Mouse (Mus musculus): Measurements from ENCODE around the gene Mylpf. TPM values are rescaled to one million over a fixed set of nuclear protein-coding genes. Genes with fewer than 3 reads are reported as not detected.

Mylpf gene
- 5.3 TPM for polyA plus RNA-seq (2015; fragmentation: Illumina TruSeq; extraction: RNeasy Lipid Tissue Mini Kit (QIAGEN cat#74804); ENCODE audit: low read depth, low replicate concordance)

DNA sequence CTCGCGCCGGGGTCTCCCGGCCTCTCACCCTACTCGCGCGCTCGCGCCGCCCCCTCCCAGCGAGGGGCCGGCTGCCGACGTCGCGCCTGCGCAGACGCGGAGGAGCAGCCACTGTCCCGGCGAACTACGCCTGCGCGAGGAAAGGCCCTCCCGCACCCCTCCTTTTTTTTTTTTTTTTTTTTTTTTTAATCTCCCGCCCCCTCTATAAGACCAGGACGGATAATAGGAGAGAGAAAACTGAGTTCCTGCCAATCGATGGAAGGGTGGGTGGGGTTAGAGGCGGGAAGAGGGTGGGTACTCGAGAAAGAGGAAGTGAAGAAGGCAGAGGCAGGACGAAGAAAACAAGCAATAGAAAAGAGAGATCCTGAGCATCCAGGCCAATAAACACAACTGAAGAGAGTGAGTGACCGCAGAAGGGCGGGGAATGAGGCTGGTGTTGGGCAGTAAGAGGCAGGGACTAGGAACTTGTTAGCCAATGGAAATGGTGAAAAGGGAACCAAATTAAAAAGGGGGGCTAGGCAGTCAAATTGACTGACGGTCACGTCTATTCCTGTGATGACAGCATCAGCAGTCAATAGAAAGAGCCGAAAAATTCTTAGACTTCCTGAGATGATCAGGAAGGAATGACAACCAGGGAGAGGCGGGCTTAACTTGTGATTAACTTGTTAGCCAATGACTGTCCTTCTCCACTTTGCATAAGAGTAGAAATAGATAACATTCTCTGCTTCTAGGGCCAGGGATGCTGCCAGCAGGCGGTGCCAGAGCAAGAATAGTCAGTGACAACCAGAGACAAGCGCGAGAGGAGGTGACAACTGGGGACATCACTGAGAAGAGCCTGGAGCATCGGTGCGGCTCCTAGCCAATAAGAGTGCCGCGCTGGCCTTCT is at the start of gene Mylpf:
TSS of gene Mylpf (plus strand) at position 338 of the 886 bp plus-strand sequence.

DNA sequence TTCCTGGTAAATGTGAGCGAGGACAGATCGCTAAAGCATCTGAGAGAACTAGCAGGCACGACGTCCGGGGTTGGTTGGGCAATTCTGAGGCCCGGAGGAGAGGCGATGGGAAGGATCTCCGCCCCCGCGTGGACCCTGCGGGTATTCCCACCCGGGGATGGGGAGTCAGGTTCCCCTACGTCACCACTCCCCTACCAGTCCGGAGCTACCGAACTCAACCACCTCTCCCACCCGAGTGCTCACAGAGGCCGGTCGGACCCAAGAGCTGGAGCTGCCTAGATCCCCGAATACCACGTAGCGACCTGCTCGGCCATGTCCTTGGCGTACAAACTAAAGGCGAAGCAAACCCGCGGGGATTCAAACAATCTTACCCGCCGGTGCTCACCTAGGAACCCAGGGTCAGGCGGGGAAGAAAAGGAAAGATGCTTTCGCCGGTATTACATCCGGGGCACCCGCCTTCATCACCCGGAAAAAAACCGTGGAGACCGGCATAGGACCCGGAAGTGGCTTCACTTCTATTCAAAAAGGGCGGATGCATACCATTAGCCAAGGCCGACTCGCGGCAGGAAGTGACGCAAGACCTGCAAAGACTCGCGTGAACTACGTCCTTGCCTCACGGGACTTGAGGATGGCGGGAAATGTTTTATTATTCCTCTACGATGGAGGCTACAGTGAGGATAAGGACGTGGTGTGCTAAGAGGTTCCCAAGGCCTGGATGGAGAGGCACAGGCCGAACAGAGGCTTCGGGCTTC is 13.0 kb upstream of the Mylpf start, which contains the start of gene Cd2bp2:
TSS of gene Cd2bp2 (minus strand) at position 507 of the 752 bp plus-strand sequence.

GRCm38 (mm10) chr7:127208295-127208552 is 466 bp upstream of the Mylpf start, which contains the start of gene Tbc1d10b:
Gene Tbc1d10b (minus strand): TSS chr7:127208468.

GRCm38 (mm10) chr7:127232622-127233367 is 24.1 kb downstream of the Mylpf start, which contains the start of the genes Zfp553 and Sept1:
Gene Zfp553 (plus strand): TSS chr7:127233061.
Gene Sept1 (minus strand): TSS chr7:127233130.

DNA sequence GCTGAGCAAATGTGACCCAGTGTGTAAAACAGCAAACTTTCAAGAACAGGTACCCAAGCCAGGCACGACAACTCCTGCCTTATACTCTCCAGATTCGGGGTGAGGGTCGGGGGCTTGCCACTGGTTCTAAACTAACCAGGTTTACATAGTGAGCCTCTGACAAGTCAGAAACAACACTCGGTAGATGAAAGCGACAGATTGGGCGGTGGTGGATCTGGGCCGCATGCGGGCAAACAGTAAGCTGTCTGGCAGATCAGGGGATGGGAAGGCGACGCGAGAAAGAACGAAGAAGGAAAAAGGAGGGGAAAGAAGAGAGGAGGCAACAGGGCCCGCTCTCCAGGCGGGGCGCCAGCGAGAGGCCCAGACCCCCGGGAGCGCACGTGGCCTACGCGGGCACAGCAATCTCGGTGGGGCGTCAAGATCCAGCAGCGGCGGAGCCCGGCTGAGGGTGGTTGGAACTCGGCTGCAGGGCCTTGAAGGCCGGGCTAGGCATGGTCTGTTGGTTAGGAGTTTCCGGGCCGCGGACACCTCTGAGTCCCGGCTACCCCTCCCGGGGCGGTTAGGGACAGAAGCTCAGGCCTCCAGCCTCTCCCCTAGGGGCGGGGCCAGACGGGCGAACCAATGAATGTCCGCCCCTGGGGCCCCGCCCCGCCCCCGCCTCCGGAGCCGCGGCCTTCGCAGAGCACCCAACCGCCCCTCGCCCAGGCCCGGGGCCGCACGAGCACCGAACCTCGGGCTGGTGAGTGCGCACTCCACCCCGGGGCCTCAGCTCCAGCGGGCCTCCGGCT is 35.4 kb downstream of the Mylpf start, which contains the start of gene Zfp771:
TSS of gene Zfp771 (plus strand) at position 405 of the 788 bp plus-strand sequence.

DNA sequence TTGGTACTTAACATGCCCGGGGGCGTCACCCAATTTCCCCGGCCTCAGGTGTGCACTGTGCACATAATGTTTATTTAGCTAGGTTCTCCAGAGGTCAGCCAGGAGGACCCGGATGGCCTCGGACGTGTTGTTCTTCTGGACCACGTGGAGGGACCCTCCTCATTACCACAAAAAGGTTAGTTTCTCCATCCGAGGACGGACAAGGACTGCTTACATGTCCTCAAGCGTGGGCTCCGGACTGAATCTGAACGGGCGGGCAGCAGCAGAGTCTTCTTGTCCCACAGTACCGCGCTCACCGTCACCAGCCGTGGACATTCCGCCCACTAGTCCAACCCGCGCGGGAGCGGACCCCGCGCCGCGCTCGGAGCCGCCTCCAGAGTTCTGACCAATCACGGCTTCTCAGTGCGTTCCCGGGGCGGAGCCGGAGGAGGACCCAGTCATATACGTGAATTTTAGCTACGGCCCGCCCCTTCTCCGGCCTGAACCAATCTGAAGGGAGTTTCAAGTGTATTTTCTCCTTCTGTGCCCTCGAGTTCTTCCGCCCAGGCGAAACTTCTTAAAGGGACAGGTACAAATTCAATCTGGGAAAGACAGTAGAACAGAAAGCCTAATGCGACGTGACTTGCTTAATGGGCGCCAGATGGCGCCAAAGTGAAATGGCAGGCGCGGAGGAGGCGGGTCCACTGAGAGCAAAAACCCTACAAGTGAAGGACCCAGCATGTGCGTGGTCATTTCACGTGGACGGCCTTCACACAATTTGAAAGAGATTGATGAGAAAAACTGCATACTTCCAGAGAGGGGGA is 51.8 kb downstream of the Mylpf start, which contains the start of gene Dctpp1:
TSS of gene Dctpp1 (minus strand) at position 401 of the 803 bp plus-strand sequence.

Other genes starting within 250 kb of the Mylpf start
- gene Cdipt, start 233.0 kb upstream of the Mylpf start, polyA plus RNA-seq (2015; fragmentation: Illumina TruSeq; extraction: RNeasy Lipid Tissue Mini Kit (QIAGEN cat#74804); ENCODE audit: low read depth, low replicate concordance) = 168 TPM
- 0.82 TPM for gene Cdiptos, start 232.8 kb upstream of the Mylpf start, polyA plus RNA-seq (2015; fragmentation: Illumina TruSeq; extraction: RNeasy Lipid Tissue Mini Kit (QIAGEN cat#74804); ENCODE audit: low read depth, low replicate concordance)
- 4.3 TPM for gene Mvp, start 194.3 kb upstream of the Mylpf start, polyA plus RNA-seq (2015; fragmentation: Illumina TruSeq; extraction: RNeasy Lipid Tissue Mini Kit (QIAGEN cat#74804); ENCODE audit: low read depth, low replicate concordance)
- gene Pagr1b, start 192.4 kb upstream of the Mylpf start, polyA plus RNA-seq (2015; fragmentation: Illumina TruSeq; extraction: RNeasy Lipid Tissue Mini Kit (QIAGEN cat#74804); ENCODE audit: low read depth, low replicate concordance) = not detected
- 21.8 TPM for gene Pagr1a, start 191.5 kb upstream of the Mylpf start, polyA plus RNA-seq (2015; fragmentation: Illumina TruSeq; extraction: RNeasy Lipid Tissue Mini Kit (QIAGEN cat#74804); ENCODE audit: low read depth, low replicate concordance)
- gene Gm42742, start 187.8 kb upstream of the Mylpf start, polyA plus RNA-seq (2015; fragmentation: Illumina TruSeq; extraction: RNeasy Lipid Tissue Mini Kit (QIAGEN cat#74804); ENCODE audit: low read depth, low replicate concordance) = 57.4 TPM
- 205 TPM for gene Prrt2, start 187.7 kb upstream of the Mylpf start, polyA plus RNA-seq (2015; fragmentation: Illumina TruSeq; extraction: RNeasy Lipid Tissue Mini Kit (QIAGEN cat#74804); ENCODE audit: low read depth, low replicate concordance)
- 137 TPM for gene Maz, start 181.9 kb upstream of the Mylpf start, polyA plus RNA-seq (2015; fragmentation: Illumina TruSeq; extraction: RNeasy Lipid Tissue Mini Kit (QIAGEN cat#74804); ENCODE audit: low read depth, low replicate concordance)
- 8.7 TPM for gene Kif22, start 166.4 kb upstream of the Mylpf start, polyA plus RNA-seq (2015; fragmentation: Illumina TruSeq; extraction: RNeasy Lipid Tissue Mini Kit (QIAGEN cat#74804); ENCODE audit: low read depth, low replicate concordance)
- gene Zg16, start 121.6 kb upstream of the Mylpf start, polyA plus RNA-seq (2015; fragmentation: Illumina TruSeq; extraction: RNeasy Lipid Tissue Mini Kit (QIAGEN cat#74804); ENCODE audit: low read depth, low replicate concordance) = not detected
- gene AI467606, start 117.5 kb upstream of the Mylpf start, polyA plus RNA-seq (2015; fragmentation: Illumina TruSeq; extraction: RNeasy Lipid Tissue Mini Kit (QIAGEN cat#74804); ENCODE audit: low read depth, low replicate concordance) = 2.3 TPM
- gene Qprt, start 86.7 kb upstream of the Mylpf start, polyA plus RNA-seq (2015; fragmentation: Illumina TruSeq; extraction: RNeasy Lipid Tissue Mini Kit (QIAGEN cat#74804); ENCODE audit: low read depth, low replicate concordance) = 0.36 TPM
- gene Spn, start 71.1 kb upstream of the Mylpf start, polyA plus RNA-seq (2015; fragmentation: Illumina TruSeq; extraction: RNeasy Lipid Tissue Mini Kit (QIAGEN cat#74804); ENCODE audit: low read depth, low replicate concordance) = 0.21 TPM
- gene Cd2bp2, start 12.8 kb upstream of the Mylpf start, polyA plus RNA-seq (2015; fragmentation: Illumina TruSeq; extraction: RNeasy Lipid Tissue Mini Kit (QIAGEN cat#74804); ENCODE audit: low read depth, low replicate concordance) = 74.5 TPM
- gene Tbc1d10b, start 422 bp upstream of the Mylpf start, polyA plus RNA-seq (2015; fragmentation: Illumina TruSeq; extraction: RNeasy Lipid Tissue Mini Kit (QIAGEN cat#74804); ENCODE audit: low read depth, low replicate concordance) = 53.6 TPM
- gene Zfp553, start 24.2 kb downstream of the Mylpf start, polyA plus RNA-seq (2015; fragmentation: Illumina TruSeq; extraction: RNeasy Lipid Tissue Mini Kit (QIAGEN cat#74804); ENCODE audit: low read depth, low replicate concordance) = 14.3 TPM
- gene Sept1, start 24.2 kb downstream of the Mylpf start, polyA plus RNA-seq (2015; fragmentation: Illumina TruSeq; extraction: RNeasy Lipid Tissue Mini Kit (QIAGEN cat#74804); ENCODE audit: low read depth, low replicate concordance) = 6.4 TPM
- 23.6 TPM for gene Zfp771, start 35.4 kb downstream of the Mylpf start, polyA plus RNA-seq (2015; fragmentation: Illumina TruSeq; extraction: RNeasy Lipid Tissue Mini Kit (QIAGEN cat#74804); ENCODE audit: low read depth, low replicate concordance)
- gene Dctpp1, start 51.8 kb downstream of the Mylpf start, polyA plus RNA-seq (2015; fragmentation: Illumina TruSeq; extraction: RNeasy Lipid Tissue Mini Kit (QIAGEN cat#74804); ENCODE audit: low read depth, low replicate concordance) = 44.7 TPM
- gene Sephs2, start 65.2 kb downstream of the Mylpf start, polyA plus RNA-seq (2015; fragmentation: Illumina TruSeq; extraction: RNeasy Lipid Tissue Mini Kit (QIAGEN cat#74804); ENCODE audit: low read depth, low replicate concordance) = 35.9 TPM
- gene Itgal, start 87.4 kb downstream of the Mylpf start, polyA plus RNA-seq (2015; fragmentation: Illumina TruSeq; extraction: RNeasy Lipid Tissue Mini Kit (QIAGEN cat#74804); ENCODE audit: low read depth, low replicate concordance) = 0.46 TPM
- 11.7 TPM for gene Zfp768, start 136.7 kb downstream of the Mylpf start, polyA plus RNA-seq (2015; fragmentation: Illumina TruSeq; extraction: RNeasy Lipid Tissue Mini Kit (QIAGEN cat#74804); ENCODE audit: low read depth, low replicate concordance)
- gene Zfp747, start 167.2 kb downstream of the Mylpf start, polyA plus RNA-seq (2015; fragmentation: Illumina TruSeq; extraction: RNeasy Lipid Tissue Mini Kit (QIAGEN cat#74804); ENCODE audit: low read depth, low replicate concordance) = 5.3 TPM
- 2.3 TPM for gene 9130019O22Rik, start 178.3 kb downstream of the Mylpf start, polyA plus RNA-seq (2015; fragmentation: Illumina TruSeq; extraction: RNeasy Lipid Tissue Mini Kit (QIAGEN cat#74804); ENCODE audit: low read depth, low replicate concordance)
- gene E430018J23Rik, start 184.7 kb downstream of the Mylpf start, polyA plus RNA-seq (2015; fragmentation: Illumina TruSeq; extraction: RNeasy Lipid Tissue Mini Kit (QIAGEN cat#74804); ENCODE audit: low read depth, low replicate concordance) = 5.9 TPM
- gene Zfp764, start 197.9 kb downstream of the Mylpf start, polyA plus RNA-seq (2015; fragmentation: Illumina TruSeq; extraction: RNeasy Lipid Tissue Mini Kit (QIAGEN cat#74804); ENCODE audit: low read depth, low replicate concordance) = 5.1 TPM
- gene Zfp688, start 213.2 kb downstream of the Mylpf start, polyA plus RNA-seq (2015; fragmentation: Illumina TruSeq; extraction: RNeasy Lipid Tissue Mini Kit (QIAGEN cat#74804); ENCODE audit: low read depth, low replicate concordance) = 20.0 TPM
- 4.0 TPM for gene Zfp689, start 240.3 kb downstream of the Mylpf start, polyA plus RNA-seq (2015; fragmentation: Illumina TruSeq; extraction: RNeasy Lipid Tissue Mini Kit (QIAGEN cat#74804); ENCODE audit: low read depth, low replicate concordance)

All from brain, adult 10 weeks (tissue).